Mouse (Mus musculus): ENCODE results near the gene Lmf2. TPM values are rescaled to one million over a fixed set of nuclear protein-coding genes. Genes with fewer than 3 reads are reported as not detected.

The Lmf2 gene
- polyA plus RNA-seq, 1 experiment from 2014 or later: 48.6 TPM

GRCm38 (mm10) chr15:89339696-89340095, 15.8 kb downstream of the Lmf2 start:
- no peak for DNase-seq (ENCODE audit: low spot score)
- Histone ChIP-seq H3K27ac (ENCODE audit: low read depth) (no peak overlapping the region), H3K4me3 (ENCODE audit: low read depth, low read length) (no peak overlapping the region), H3K4me2 (ENCODE audit: low read length) (no peak overlapping the region), H3K9ac (ENCODE audit: low read length) (no peak overlapping the region), H3K4me1 (replicated peaks; ENCODE audit: control insufficient read depth, insufficient read depth, low read length) (no peaks in the 10 kb centered on the region), H3K36me3 (ENCODE audit: control insufficient read depth, insufficient read depth, low read length) (no peaks in the 10 kb centered on the region), H3K27me3 (replicated peaks; ENCODE audit: control insufficient read depth, insufficient read depth, low read length) (no peaks in the 10 kb centered on the region), H3K9me3 (ENCODE audit: control insufficient read depth, low read length) (no peaks in the 10 kb centered on the region)
- no peak for ATAC-seq (replicated peaks; ENCODE audit: low FRiP score, low TSS enrichment, low read depth)
- 85% methylated on average over 2 of the region's 2 CpGs for WGBS

DNA sequence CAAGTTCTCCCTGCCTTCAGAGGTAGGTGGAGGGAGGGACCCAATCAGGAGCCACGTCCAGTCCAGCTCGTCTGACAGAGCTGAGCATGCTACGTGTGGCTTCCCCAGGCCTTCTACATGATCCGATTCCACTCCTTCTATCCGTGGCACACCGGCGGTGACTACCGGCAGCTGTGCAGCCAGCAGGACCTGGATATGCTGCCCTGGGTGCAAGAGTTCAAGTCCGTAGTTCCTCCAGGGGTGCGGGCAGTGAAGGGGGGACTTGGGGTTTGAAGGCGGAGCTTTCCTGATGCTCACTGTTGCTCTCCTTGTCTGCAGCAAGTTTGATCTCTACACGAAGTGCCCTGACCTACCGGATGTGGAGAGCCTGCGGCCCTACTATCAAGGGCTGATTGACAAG, 19.0 kb downstream of the Lmf2 start:
- Histone ChIP-seq H3K4me3 (ENCODE audit: low read depth, low read length) (no peak overlapping the region), H3K27me3 (replicated peaks; ENCODE audit: control insufficient read depth, insufficient read depth, low read length) (no peaks in the 10 kb centered on the region)
- 79% methylated on average over 14 of the region's 14 CpGs for WGBS

GRCm38 (mm10) chr15:89334774-89335537, 20.5 kb downstream of the Lmf2 start:
- no peaks in the 10 kb centered on the region for H3K27me3 ChIP-seq (replicated peaks; ENCODE audit: control insufficient read depth, insufficient read depth, low read length)
- H3K9me3 ChIP-seq (ENCODE audit: control insufficient read depth, low read length): no peaks in the 10 kb centered on the region
- no peak overlapping the region for H3K9ac ChIP-seq (ENCODE audit: low read length)
- H3K4me3 ChIP-seq (ENCODE audit: low read depth, low read length): no peak overlapping the region
- H3K4me1 ChIP-seq (replicated peaks; ENCODE audit: control insufficient read depth, insufficient read depth, low read length): no peaks in the 10 kb centered on the region
- H3K36me3 ChIP-seq (ENCODE audit: control insufficient read depth, insufficient read depth, low read length): no peaks in the 10 kb centered on the region
- DNase-seq (ENCODE audit: low spot score): no peak
- no peak overlapping the region for H3K4me2 ChIP-seq (ENCODE audit: low read length)
- no peak overlapping the region for H3K27ac ChIP-seq (ENCODE audit: low read depth)
- no peak for ATAC-seq (replicated peaks; ENCODE audit: low FRiP score, low TSS enrichment, low read depth)
- WGBS: 79% methylated on average over 17 of the region's 17 CpGs

More for the DNA sequence above, 19.0 kb downstream of the Lmf2 start:
- H3K4me2 ChIP-seq (ENCODE audit: low read length): no peak overlapping the region
- H3K9me3 ChIP-seq (ENCODE audit: control insufficient read depth, low read length): no peaks in the 10 kb centered on the region
- no peak overlapping the region for H3K9ac ChIP-seq (ENCODE audit: low read length)
- no peaks in the 10 kb centered on the region for H3K4me1 ChIP-seq (replicated peaks; ENCODE audit: control insufficient read depth, insufficient read depth, low read length)
- ATAC-seq (replicated peaks; ENCODE audit: low FRiP score, low TSS enrichment, low read depth) (no peak), DNase-seq (ENCODE audit: low spot score) (no peak)
- no peaks in the 10 kb centered on the region for H3K36me3 ChIP-seq (ENCODE audit: control insufficient read depth, insufficient read depth, low read length)
- no peak overlapping the region for H3K27ac ChIP-seq (ENCODE audit: low read depth)

DNA sequence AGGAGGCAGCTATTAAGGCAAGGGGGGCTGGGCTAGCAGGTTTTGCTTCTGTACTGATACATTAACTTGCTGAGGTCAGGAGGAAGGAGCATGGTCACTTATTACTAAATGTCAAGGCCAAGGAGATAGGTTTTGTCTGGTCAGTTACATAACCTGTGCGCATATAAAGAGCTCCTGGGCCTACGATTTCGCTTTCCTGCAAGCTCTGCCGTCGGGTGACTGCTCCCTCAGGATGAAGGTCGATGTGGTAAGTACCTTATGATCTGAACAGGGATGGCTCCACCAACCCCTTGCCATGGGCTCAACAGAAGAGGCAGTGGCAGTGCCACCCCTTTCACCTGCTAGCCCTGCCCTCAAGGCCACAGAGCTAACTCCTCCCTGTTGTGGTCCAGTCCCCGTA, 21.2 kb downstream of the Lmf2 start, which contains the start of gene Miox:
TSS of gene Miox (plus strand) at position 128 of the 400 bp plus-strand sequence.
- no peak for DNase-seq (ENCODE audit: low spot score)
- H3K27me3 ChIP-seq (replicated peaks; ENCODE audit: control insufficient read depth, insufficient read depth, low read length): no peaks in the 10 kb centered on the region
- ATAC-seq (replicated peaks; ENCODE audit: low FRiP score, low TSS enrichment, low read depth): no peak
- WGBS: 88% methylated on average over 7 of the region's 7 CpGs
- H3K4me3 ChIP-seq (ENCODE audit: low read depth, low read length): no peak within 1 kb of the TSS
- H3K27ac ChIP-seq (ENCODE audit: low read depth): no peak within 1 kb of the TSS
- H3K9ac ChIP-seq (ENCODE audit: low read length): no peak within 1 kb of the TSS
- no peaks in the 10 kb centered on the region for H3K36me3 ChIP-seq (ENCODE audit: control insufficient read depth, insufficient read depth, low read length)
- H3K9me3 ChIP-seq (ENCODE audit: control insufficient read depth, low read length): no peaks in the 10 kb centered on the region
- H3K4me2 ChIP-seq (ENCODE audit: low read length): no peak within 1 kb of the TSS
- no peaks in the 10 kb centered on the region for H3K4me1 ChIP-seq (replicated peaks; ENCODE audit: control insufficient read depth, insufficient read depth, low read length)

DNA sequence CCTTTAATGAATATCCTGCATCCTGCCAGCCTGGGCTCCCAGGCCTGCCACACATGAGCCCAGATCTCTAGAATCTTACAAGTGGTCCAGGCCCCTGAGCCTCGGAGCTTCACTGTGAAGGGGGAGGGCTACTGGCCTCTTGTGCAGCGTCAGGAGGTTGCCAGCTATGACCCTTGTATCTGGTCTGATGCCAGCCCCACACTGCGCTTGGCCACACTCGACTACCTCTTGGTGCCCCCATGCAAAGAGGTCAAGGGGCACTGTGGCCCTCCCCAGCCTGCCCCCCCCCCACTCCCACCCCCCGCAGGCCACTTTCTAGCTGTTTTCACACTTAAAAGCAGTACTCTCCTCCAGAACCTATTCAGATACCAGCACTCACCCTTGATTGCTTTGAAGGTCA, 29.0 kb downstream of the Lmf2 start:
- WGBS: 53% methylated on average over 5 of the region's 5 CpGs
- Histone ChIP-seq H3K27me3 (replicated peaks; ENCODE audit: control insufficient read depth, insufficient read depth, low read length) (0 out of 2 replicates have a peak, but pooled peaks cover 13% of the 10 kb centered on the region), H3K4me1 (replicated peaks; ENCODE audit: control insufficient read depth, insufficient read depth, low read length) (no peaks in the 10 kb centered on the region), H3K4me2 (ENCODE audit: low read length) (no peak overlapping the region), H3K9me3 (ENCODE audit: control insufficient read depth, low read length) (no peaks in the 10 kb centered on the region), H3K9ac (ENCODE audit: low read length) (no peak overlapping the region), H3K4me3 (ENCODE audit: low read depth, low read length) (no peak overlapping the region), H3K36me3 (ENCODE audit: control insufficient read depth, insufficient read depth, low read length) (no peaks in the 10 kb centered on the region), H3K27ac (ENCODE audit: low read depth) (no peak overlapping the region)
- ATAC-seq (replicated peaks; ENCODE audit: low FRiP score, low TSS enrichment, low read depth) (no peak), DNase-seq (ENCODE audit: low spot score) (no peak)

DNA sequence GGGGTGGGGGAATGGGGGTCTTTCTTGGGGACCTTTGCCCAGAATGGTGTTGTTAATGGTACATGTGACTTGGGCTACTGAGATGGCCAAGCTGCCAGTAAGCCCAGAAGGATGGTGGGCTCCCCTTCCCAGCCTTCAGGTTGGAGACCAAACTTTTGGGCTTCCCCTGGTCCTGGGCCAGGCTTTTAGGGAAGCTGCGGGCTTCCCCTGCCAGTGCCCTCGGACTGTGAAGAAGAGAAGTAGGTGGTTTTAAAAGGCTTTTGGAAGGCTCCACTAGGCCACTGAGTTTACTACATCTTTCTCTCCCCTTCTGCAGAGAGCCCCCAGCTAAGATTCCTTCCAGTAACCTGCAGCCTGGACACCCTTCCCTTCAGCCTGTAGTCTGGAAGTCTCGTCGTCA, 31.8 kb downstream of the Lmf2 start:
- H3K27ac ChIP-seq (ENCODE audit: low read depth): no peak overlapping the region
- H3K36me3 ChIP-seq (ENCODE audit: control insufficient read depth, insufficient read depth, low read length): no peaks in the 10 kb centered on the region
- WGBS: 80% methylated on average over 4 of the region's 4 CpGs
- H3K27me3 ChIP-seq (replicated peaks; ENCODE audit: control insufficient read depth, insufficient read depth, low read length): 0 out of 2 replicates have a peak, but pooled peaks cover 13% of the 10 kb centered on the region
- DNase-seq (ENCODE audit: low spot score) (no peak), ATAC-seq (replicated peaks; ENCODE audit: low FRiP score, low TSS enrichment, low read depth) (no peak)
- H3K9me3 ChIP-seq (ENCODE audit: control insufficient read depth, low read length): no peaks in the 10 kb centered on the region
- H3K4me3 ChIP-seq (ENCODE audit: low read depth, low read length): no peak overlapping the region
- no peak overlapping the region for H3K9ac ChIP-seq (ENCODE audit: low read length)
- no peaks in the 10 kb centered on the region for H3K4me1 ChIP-seq (replicated peaks; ENCODE audit: control insufficient read depth, insufficient read depth, low read length)
- H3K4me2 ChIP-seq (ENCODE audit: low read length): no peak overlapping the region

- no peaks in the 10 kb centered on the region for H3K9me3 ChIP-seq (ENCODE audit: control insufficient read depth, low read length)
- H3K27me3 ChIP-seq (replicated peaks; ENCODE audit: control insufficient read depth, insufficient read depth, low read length): 0 out of 2 replicates have a peak, but pooled peaks cover 13% of the 10 kb centered on the region
- no peaks in the 10 kb centered on the region for H3K4me1 ChIP-seq (replicated peaks; ENCODE audit: control insufficient read depth, insufficient read depth, low read length)
- H3K36me3 ChIP-seq (ENCODE audit: control insufficient read depth, insufficient read depth, low read length): no peaks in the 10 kb centered on the region
- peak within 1 kb of the TSS; percentile 13; the same call in 1 of the 2 replicates for H3K9ac ChIP-seq (ENCODE audit: low read length)
- no peak within 1 kb of the TSS for H3K27ac ChIP-seq (ENCODE audit: low read depth)
- DNase-seq (ENCODE audit: low spot score) (peak; percentile 55), ATAC-seq (replicated peaks; ENCODE audit: low FRiP score, low TSS enrichment, low read depth) (no peak)
- H3K4me3 ChIP-seq (ENCODE audit: low read depth, low read length): peak within 1 kb of the TSS; percentile 17
- peak within 1 kb of the TSS; percentile 48 for H3K4me2 ChIP-seq (ENCODE audit: low read length)
- WGBS: 8% methylated on average over 26 of the region's 26 CpGs
These were observed 32.6 kb downstream of the Lmf2 start, which contains the start of gene Adm2 for GRCm38 (mm10) chr15:89322670-89323522. Gene Adm2, plus strand, starts transcription at chr15:89322720.

- ATAC-seq (replicated peaks; ENCODE audit: low FRiP score, low TSS enrichment, low read depth) (no peak), DNase-seq (ENCODE audit: low spot score) (no peak)
- H3K27ac ChIP-seq (ENCODE audit: low read depth): no peak overlapping the region
- H3K4me2 ChIP-seq (ENCODE audit: low read length): no peak overlapping the region
- H3K4me3 ChIP-seq (ENCODE audit: low read depth, low read length): no peak overlapping the region
- no peaks in the 10 kb centered on the region for H3K4me1 ChIP-seq (replicated peaks; ENCODE audit: control insufficient read depth, insufficient read depth, low read length)
- H3K9ac ChIP-seq (ENCODE audit: low read length): no peak overlapping the region
- H3K36me3 ChIP-seq (ENCODE audit: control insufficient read depth, insufficient read depth, low read length): no peaks in the 10 kb centered on the region
- H3K9me3 ChIP-seq (ENCODE audit: control insufficient read depth, low read length): no peaks in the 10 kb centered on the region
- H3K27me3 ChIP-seq (replicated peaks; ENCODE audit: control insufficient read depth, insufficient read depth, low read length): 0 out of 2 replicates have a peak, but pooled peaks cover 13% of the 10 kb centered on the region
- WGBS: 74% methylated on average over 8 of the region's 8 CpGs
These were observed 34.2 kb downstream of the Lmf2 start for GRCm38 (mm10) chr15:89321264-89321663.
